Mouse (Mus musculus) lung, embryonic 16.5 days (tissue): ENCODE measurements at regions not wholly inside any gene's neighbourhood (a gene's known extent, or its start where the extent isn't known, plus 50 kb on each side); places are given as distances from the start of the nearest gene placed in this dataset.

Experiments used
- ATAC-seq: fragments of 200-750 bp; cut with Nextera tagmentation; 2 replicates; pipeline ENCODE4 v1.8.0; 2017; ENCODE audit warnings: low read depth, mild to moderate bottlenecking, moderate library complexity
- H3K27ac ChIP-seq: fragments of 300-500 bp; sonication (generic); 2 replicates; pipeline ENCODE4 v1.5.1; 2014; ENCODE audit warnings: mild to moderate bottlenecking, control low read depth, low read length
- H3K27me3 ChIP-seq: fragments of 300-500 bp; sonication (generic); 2 replicates; pipeline ENCODE4 v1.6.1; 2014; ENCODE audit warnings: low read depth, low read length, mixed read lengths; ENCODE audit not compliant: control insufficient read depth, insufficient read depth
- H3K36me3 ChIP-seq: fragments of 300-500 bp; sonication (generic); 2 replicates; pipeline ENCODE4 v1.6.1; 2014; ENCODE audit warnings: low read length; ENCODE audit not compliant: control insufficient read depth, insufficient read depth
- H3K4me1 ChIP-seq: fragments of 300-500 bp; sonication (generic); replicated peaks from 2 replicates; pipeline ENCODE4 v1.6.1; 2014; ENCODE audit warnings: low read length, mixed read lengths; ENCODE audit not compliant: control insufficient read depth, insufficient read depth
- H3K4me2 ChIP-seq: fragments of 300-500 bp; sonication (generic); 2 replicates; pipeline ENCODE4 v1.6.1; 2014; ENCODE audit warnings: low read depth, low read length, control low read depth
- H3K4me3 ChIP-seq: fragments of 300-500 bp; sonication (generic); 2 replicates; pipeline ENCODE4 v1.5.1; 2014; ENCODE audit warnings: mild to moderate bottlenecking, low read length, control low read depth
- H3K9ac ChIP-seq: fragments of 300-500 bp; sonication (generic); 2 replicates; pipeline ENCODE4 v1.6.1; 2014; ENCODE audit warnings: low read length, control low read depth
- H3K9me3 ChIP-seq: fragments of 300-500 bp; sonication (generic); 2 replicates; pipeline ENCODE4 v1.6.1; 2016; ENCODE audit warnings: low read length; ENCODE audit not compliant: control insufficient read depth
- WGBS: fragments of 180-500 bp; shearing (Covaris S2); extraction: QIAGEN DNeasy Blood & Tissue Kit; methylation state at CpG from one replicate; pipeline ENCODE4 v1.1.7; 2014; 5-methylcytosine and 5-hydroxymethylcytosine counted together

- no peak overlapping the region for H3K4me2 ChIP-seq
- 84% methylated on average over 1 of the region's 1 CpGs for WGBS
- no peaks in the 10 kb centered on the region for H3K4me1 ChIP-seq
- ATAC-seq, result no peak
- no peaks in the 10 kb centered on the region for H3K27me3 ChIP-seq
- H3K9me3 ChIP-seq, result no peaks in the 10 kb centered on the region
- no peak overlapping the region for H3K4me3 ChIP-seq
- no peak overlapping the region for H3K27ac ChIP-seq
- H3K36me3 ChIP-seq, result no peaks in the 10 kb centered on the region
- H3K9ac ChIP-seq, result no peak overlapping the region
Measured at GRCm38 (mm10) chr16:75254981-75255380, 330.9 kb downstream of the Lipi start.

- Histone ChIP-seq H3K27ac (no peak overlapping the region), H3K4me3 (no peak overlapping the region), H3K4me2 (no peak overlapping the region), H3K9ac (no peak overlapping the region), H3K9me3 (no peaks in the 10 kb centered on the region), H3K36me3 (no peaks in the 10 kb centered on the region), H3K4me1 (no peaks in the 10 kb centered on the region), H3K27me3 (no peaks in the 10 kb centered on the region)
- no peak for ATAC-seq
- WGBS, result 48% methylated on average over 5 of the region's 5 CpGs
Measured at GRCm38 (mm10) chr16:75249170-75249569, 336.7 kb downstream of the Lipi start.

- 71% methylated on average over 2 of the region's 2 CpGs for WGBS
- H3K9me3 ChIP-seq, result no peaks in the 10 kb centered on the region
- H3K9ac ChIP-seq, result no peak overlapping the region
- no peak overlapping the region for H3K4me2 ChIP-seq
- no peaks in the 10 kb centered on the region for H3K36me3 ChIP-seq
- no peak overlapping the region for H3K27ac ChIP-seq
- H3K4me1 ChIP-seq, result no peaks in the 10 kb centered on the region
- no peak overlapping the region for H3K4me3 ChIP-seq
- no peak for ATAC-seq
- no peaks in the 10 kb centered on the region for H3K27me3 ChIP-seq
Measured at GRCm38 (mm10) chr16:75240383-75240782, 345.5 kb downstream of the Lipi start.

GRCm38 (mm10) chr16:75232133-75232532, 353.7 kb downstream of the Lipi start:
- no peaks in the 10 kb centered on the region for H3K9me3 ChIP-seq
- WGBS, result 69% methylated on average over 1 of the region's 1 CpGs
- H3K27me3 ChIP-seq, result no peaks in the 10 kb centered on the region
- no peak for ATAC-seq
- H3K36me3 ChIP-seq, result no peaks in the 10 kb centered on the region
- no peak overlapping the region for H3K9ac ChIP-seq
- no peak overlapping the region for H3K4me2 ChIP-seq
- H3K4me3 ChIP-seq, result no peak overlapping the region
- H3K4me1 ChIP-seq, result no peaks in the 10 kb centered on the region
- no peak overlapping the region for H3K27ac ChIP-seq

GRCm38 (mm10) chr16:75193404-75193803, 392.5 kb downstream of the Lipi start:
- H3K4me2 ChIP-seq, result no peak overlapping the region
- H3K27me3 ChIP-seq, result no peaks in the 10 kb centered on the region
- H3K9me3 ChIP-seq, result no peaks in the 10 kb centered on the region
- H3K36me3 ChIP-seq, result no peaks in the 10 kb centered on the region
- H3K9ac ChIP-seq, result no peak overlapping the region
- no peak for ATAC-seq
- H3K27ac ChIP-seq, result no peak overlapping the region
- 71% methylated on average over 2 of the region's 2 CpGs for WGBS
- H3K4me1 ChIP-seq, result no peaks in the 10 kb centered on the region
- no peak overlapping the region for H3K4me3 ChIP-seq

- WGBS, result 92% methylated on average over 6 of the region's 6 CpGs
- Histone ChIP-seq H3K4me1 (no peaks in the 10 kb centered on the region), H3K4me2 (no peak overlapping the region), H3K4me3 (no peak overlapping the region), H3K27me3 (no peaks in the 10 kb centered on the region), H3K36me3 (no peaks in the 10 kb centered on the region), H3K9ac (no peak overlapping the region), H3K9me3 (no peaks in the 10 kb centered on the region), H3K27ac (no peak overlapping the region)
- ATAC-seq, result no peak
Measured at GRCm38 (mm10) chr16:75190316-75190715, 395.5 kb downstream of the Lipi start.

GRCm38 (mm10) chr16:75166040-75166439, 419.8 kb downstream of the Lipi start:
- Histone ChIP-seq H3K27me3 (no peaks in the 10 kb centered on the region), H3K27ac (no peak overlapping the region), H3K4me1 (no peaks in the 10 kb centered on the region), H3K9me3 (no peaks in the 10 kb centered on the region), H3K36me3 (no peaks in the 10 kb centered on the region), H3K4me2 (no peak overlapping the region), H3K4me3 (no peak overlapping the region), H3K9ac (no peak overlapping the region)
- no peak for ATAC-seq
- 73% methylated on average over 1 of the region's 1 CpGs for WGBS

GRCm38 (mm10) chr16:75164969-75165726, 420.7 kb downstream of the Lipi start:
- Histone ChIP-seq H3K27ac (no peak overlapping the region), H3K9me3 (no peaks in the 10 kb centered on the region), H3K4me2 (no peak overlapping the region), H3K9ac (no peak overlapping the region), H3K27me3 (no peaks in the 10 kb centered on the region), H3K36me3 (no peaks in the 10 kb centered on the region), H3K4me3 (no peak overlapping the region), H3K4me1 (no peaks in the 10 kb centered on the region)
- 72% methylated on average over 6 of the region's 6 CpGs for WGBS
- no peak for ATAC-seq

GRCm38 (mm10) chr16:75159740-75160139, 426.1 kb downstream of the Lipi start:
- Histone ChIP-seq H3K36me3 (no peaks in the 10 kb centered on the region), H3K9ac (no peak overlapping the region), H3K4me3 (no peak overlapping the region), H3K27me3 (no peaks in the 10 kb centered on the region), H3K4me2 (no peak overlapping the region), H3K4me1 (no peaks in the 10 kb centered on the region), H3K9me3 (no peaks in the 10 kb centered on the region), H3K27ac (no peak overlapping the region)
- WGBS, result 85% methylated on average over 2 of the region's 2 CpGs
- ATAC-seq, result no peak
